Mouse (Mus musculus) heart, adult 2 months (tissue): ENCODE results near the gene Jpt2. TPM values are rescaled to one million over a fixed set of nuclear protein-coding genes. Genes with fewer than 3 reads are reported as not detected.
"Not testable (repeated sequence)": the region's sequence is repeated elsewhere in the genome, so short reads cannot be mapped to it uniquely, and the experiment has no call there.

Experiments used
- DNase-seq, 2 experiments: peaks; one replicate each; pipeline ENCODE4 v3.0.0; 2021
- H3K27ac ChIP-seq: fragments of 200-600 bp; 2 replicates; pipeline ENCODE4 v1.8.1; 2022
- H3K27me3 ChIP-seq: fragments of 200-500 bp; 2 replicates; pipeline ENCODE4 v1.6.1; 2012; ENCODE audit warnings: mild to moderate bottlenecking, low read length, inconsistent platforms, mixed read lengths; ENCODE audit not compliant: control insufficient read depth, insufficient read depth
- H3K36me3 ChIP-seq: fragments of 200-500 bp; 2 replicates; pipeline ENCODE4 v1.6.1; 2012; ENCODE audit warnings: low read length, inconsistent platforms; ENCODE audit not compliant: control insufficient read depth, insufficient read depth
- H3K4me1 ChIP-seq: fragments of 200-500 bp; 2 replicates; pipeline ENCODE4 v1.6.1; 2011; ENCODE audit warnings: low read length; ENCODE audit not compliant: control insufficient read depth, insufficient read depth
- H3K4me3 ChIP-seq: fragments of 200-600 bp; 2 replicates; pipeline ENCODE4 v1.8.1; 2022
- H3K79me2 ChIP-seq: fragments of 200-500 bp; replicated peaks from 2 replicates; pipeline ENCODE4 v1.6.1; 2012; ENCODE audit warnings: mild to moderate bottlenecking, inconsistent platforms, low read length, moderate library complexity, mixed read lengths; ENCODE audit not compliant: control insufficient read depth, insufficient read depth
- H3K9ac ChIP-seq: fragments of 200-500 bp; 2 replicates; pipeline ENCODE4 v1.6.1; 2012; ENCODE audit warnings: low read depth, mild to moderate bottlenecking, control low read depth, inconsistent platforms, low read length, mixed read lengths
- CTCF ChIP-seq: fragments of 200-600 bp; IDR thresholded peaks from 2 replicates; pipeline ENCODE4 v1.8.1; 2022; ENCODE audit warnings: antibody characterized with exemption, mild to moderate bottlenecking, moderate library complexity
- EP300 ChIP-seq: fragments of 200-500 bp; IDR thresholded peaks from 2 replicates; pipeline ENCODE4 v1.6.1; 2011; ENCODE audit warnings: low read depth, low read length, control low read depth; ENCODE audit not compliant: insufficient read depth
- POLR2A ChIP-seq: fragments of 200-500 bp; IDR thresholded peaks from 2 replicates; pipeline ENCODE4 v1.6.1; 2011; ENCODE audit warnings: mild to moderate bottlenecking, low read depth, low read length, control low read depth; ENCODE audit not compliant: insufficient read depth
- WGBS: fragments of 180-500 bp; shearing (Covaris S2); methylation state at CpG from one replicate; pipeline ENCODE4 v1.1.7; 2018; 5-methylcytosine and 5-hydroxymethylcytosine counted together
- intact Hi-C: fragments of 180-260 bp; cut with DNase I; formaldehyde crosslinking; loops from one replicate; pipeline ENCODE4 v1.15.1; 2025
- polyA plus RNA-seq: library from polyadenylated mRNA; depleted of rRNA; stranded (reverse); fragments of >200 nt; gene quantifications from 2 replicates; pipeline ENCODE4 v1.2.3, GENCODE M21; 2012
- total RNA-seq, 2 experiments: library from RNA; stranded (reverse); gene quantifications; 2 replicates each; pipeline ENCODE4 v1.2.3; 2021

Gene Jpt2
- total and polyA plus RNA-seq, 3 experiments, result 4.3 to 9.2 (median 9.2) TPM

GRCm38 (mm10) chr17:24960852-24961715, 595 bp upstream of the Jpt2 start:
- intact Hi-C loops, result loop anchor here (1.0 to 2.0 kb wide), 2 partner anchors 24 to 56 kb away; partner anchors contain the start of gene Mapk8ip3
- H3K4me3 ChIP-seq, result peak overlapping the region; percentile 91

GRCm38 (mm10) chr17:24959371-24959770, 1.1 kb downstream of the Jpt2 start:
- H3K27me3 ChIP-seq, result no peaks in the 10 kb centered on the region
- 51% methylated on average over 8 of the region's 8 CpGs for WGBS
- no peaks in the 10 kb centered on the region for H3K36me3 ChIP-seq
- H3K27ac ChIP-seq, result no peak overlapping the region
- TF ChIP-seq CTCF, result no peak
- no peak for TF ChIP-seq EP300
- no peak for TF ChIP-seq POLR2A
- no peak for DNase-seq
- peak overlapping the region; percentile 52 for H3K9ac ChIP-seq
- intact Hi-C loops, result no loop called here
- H3K4me3 ChIP-seq, result peak overlapping the region; percentile 91; the same call in 1 of the 2 replicates
- no peaks in the 10 kb centered on the region for H3K79me2 ChIP-seq
- peaks cover 3% of the 10 kb centered on the region; the same call in 1 of the 2 replicates for H3K4me1 ChIP-seq

More at GRCm38 (mm10) chr17:24960852-24961715, 595 bp upstream of the Jpt2 start:
- Histone ChIP-seq H3K9ac (peak overlapping the region; percentile 32), H3K4me1 (peaks cover 3% of the 10 kb centered on the region; the same call in 1 of the 2 replicates), H3K27me3 (no peaks in the 10 kb centered on the region), H3K36me3 (no peaks in the 10 kb centered on the region), H3K27ac (peak overlapping the region; percentile 29; the same call in 1 of the 2 replicates), H3K79me2 (no peaks in the 10 kb centered on the region)
- no peak for DNase-seq
- WGBS, result 16% methylated on average over 21 of the region's 21 CpGs
- TF ChIP-seq EP300, result no peak
- TF ChIP-seq POLR2A, result no peak; the same call in 1 of the 2 replicates
- TF ChIP-seq CTCF, result no peak

GRCm38 (mm10) chr17:24953291-24953690, 7.2 kb downstream of the Jpt2 start:
- no peaks in the 10 kb centered on the region for H3K27me3 ChIP-seq
- intact Hi-C loops, result no loop called here
- no peaks in the 10 kb centered on the region for H3K4me1 ChIP-seq
- TF ChIP-seq EP300, result no peak
- no peak for TF ChIP-seq POLR2A
- no peak for TF ChIP-seq CTCF
- no peak overlapping the region for H3K27ac ChIP-seq
- DNase-seq, result no peak
- H3K4me3 ChIP-seq, result no peak overlapping the region
- 99% methylated on average over 2 of the region's 2 CpGs for WGBS
- H3K79me2 ChIP-seq, result no peaks in the 10 kb centered on the region
- no peaks in the 10 kb centered on the region for H3K36me3 ChIP-seq
- H3K9ac ChIP-seq, result no peak overlapping the region

GRCm38 (mm10) chr17:24950671-24951070, 9.8 kb downstream of the Jpt2 start:
- TF ChIP-seq CTCF (no peak), EP300 (no peak), POLR2A (no peak)
- WGBS, result 84% methylated on average over 2 of the region's 2 CpGs
- no peaks in the 10 kb centered on the region for H3K27me3 ChIP-seq
- H3K79me2 ChIP-seq, result no peaks in the 10 kb centered on the region
- no peaks in the 10 kb centered on the region for H3K36me3 ChIP-seq
- H3K4me3 ChIP-seq, result no peak overlapping the region
- H3K9ac ChIP-seq, result no peak overlapping the region
- intact Hi-C loops, result no loop called here
- H3K4me1 ChIP-seq, result no peaks in the 10 kb centered on the region
- DNase-seq, result no peak
- H3K27ac ChIP-seq, result no peak overlapping the region

GRCm38 (mm10) chr17:24948204-24948603, 12.3 kb downstream of the Jpt2 start:
- H3K79me2 ChIP-seq, result no peaks in the 10 kb centered on the region
- H3K9ac ChIP-seq, result no peak overlapping the region
- no peak for DNase-seq
- intact Hi-C loops, result loop anchor here (10.0 kb wide), 1 partner anchor 417 kb away; the partner anchor contains the start of genes Tpsb2 and Tpsg1
- no peak overlapping the region for H3K27ac ChIP-seq
- TF ChIP-seq EP300, result no peak
- TF ChIP-seq POLR2A, result no peak
- TF ChIP-seq CTCF, result no peak
- 96% methylated on average over 5 of the region's 5 CpGs for WGBS
- H3K4me1 ChIP-seq, result no peaks in the 10 kb centered on the region
- H3K36me3 ChIP-seq, result no peaks in the 10 kb centered on the region
- H3K27me3 ChIP-seq, result no peaks in the 10 kb centered on the region
- no peak overlapping the region for H3K4me3 ChIP-seq

- H3K27me3 ChIP-seq, H3K79me2 ChIP-seq, H3K27ac ChIP-seq, DNase-seq, H3K9ac ChIP-seq, H3K36me3 ChIP-seq, H3K4me3 ChIP-seq, H3K4me1 ChIP-seq: not testable (repeated sequence)
- intact Hi-C loops, result loop anchor here (5.0 to 10.0 kb wide), 2 partner anchors 339 to 421 kb away; partner anchors contain the start of genes Tpsb2 and Tpsg1
- 60% methylated on average over 1 of the region's 1 CpGs for WGBS
Observed at GRCm38 (mm10) chr17:24943589-24943988, 16.9 kb downstream of the Jpt2 start.
